Mouse (Mus musculus) CH12.LX (cell line): ENCODE results near the gene Vps72.

Experiments used
- BHLHE40 ChIP-seq: IDR thresholded peaks from 2 replicates; pipeline ENCODE4 v1.6.1; 2011; ENCODE audit warnings: mild to moderate bottlenecking, low read depth, low read length, improper control_type of control experiment
- CTCF ChIP-seq, 2 experiments: IDR thresholded peaks in 1 of 2; conservative IDR thresholded peaks in 1 of 2; 2 replicates each; pipeline ENCODE4 v1.5.1; 2011 to 2012; ENCODE audit warnings: low read depth in 2 of 2, low read length in 2 of 2, improper control_type of control experiment in 1 of 2, inconsistent platforms in 1 of 2, mild to moderate bottlenecking in 1 of 2, moderate library complexity in 1 of 2
- EP300 ChIP-seq: IDR thresholded peaks from 2 replicates; pipeline ENCODE4 v1.6.1; 2011; ENCODE audit warnings: low read length, improper control_type of control experiment
- GABPA ChIP-seq: IDR thresholded peaks from 2 replicates; pipeline ENCODE4 v1.6.1; 2012; ENCODE audit warnings: low read depth, low read length, improper control_type of control experiment, inconsistent platforms; ENCODE audit not compliant: insufficient replicate concordance
- HCFC1 ChIP-seq: IDR thresholded peaks from 2 replicates; pipeline ENCODE4 v1.6.1; 2012; ENCODE audit warnings: low read depth, mild to moderate bottlenecking, inconsistent platforms, low read length, improper control_type of control experiment
- JUND ChIP-seq: conservative IDR thresholded peaks from 2 replicates; pipeline ENCODE4 v1.6.1; 2011; ENCODE audit warnings: low read depth, low read length, improper control_type of control experiment
- KAT2A ChIP-seq: IDR thresholded peaks from 2 replicates; pipeline ENCODE4 v1.6.1; 2012; ENCODE audit warnings: low read length, improper control_type of control experiment, inconsistent platforms; ENCODE audit not compliant: insufficient replicate concordance
- MAFK ChIP-seq: IDR thresholded peaks from 2 replicates; pipeline ENCODE4 v1.6.1; 2011; ENCODE audit warnings: low read length, improper control_type of control experiment; ENCODE audit not compliant: insufficient replicate concordance
- MXI1 ChIP-seq: IDR thresholded peaks from 2 replicates; pipeline ENCODE4 v1.6.1; 2011; ENCODE audit warnings: mild to moderate bottlenecking, low read depth, low read length, improper control_type of control experiment
- POLR2A ChIP-seq: IDR thresholded peaks from 2 replicates; pipeline ENCODE4 v1.6.1; 2011; ENCODE audit warnings: low read depth, mild to moderate bottlenecking, improper control_type of control experiment, low read length
- RAD21 ChIP-seq: IDR thresholded peaks from 2 replicates; pipeline ENCODE4 v1.6.1; 2011; ENCODE audit warnings: low read depth, mild to moderate bottlenecking, low read length, improper control_type of control experiment, moderate library complexity
- SMC3 ChIP-seq: IDR thresholded peaks from 2 replicates; pipeline ENCODE4 v1.6.1; 2011; ENCODE audit warnings: low read depth, low read length, improper control_type of control experiment
- ZMIZ1 ChIP-seq: IDR thresholded peaks from 2 replicates; pipeline ENCODE4 v1.6.1; 2012; ENCODE audit warnings: low read depth, mild to moderate bottlenecking, inconsistent platforms, low read length, improper control_type of control experiment

- no peak for TF ChIP-seq POLR2A
- no peak for TF ChIP-seq SMC3
- TF ChIP-seq RAD21 = no peak
- no peak for TF ChIP-seq BHLHE40
- no peak for TF ChIP-seq HCFC1
- TF ChIP-seq ZMIZ1 = no peak
- TF ChIP-seq CTCF (conservative IDR thresholded peaks at IDR 0.05 in 1 of 2, IDR thresholded peaks at IDR 0.05 in 1 of 2; ENCODE audit: low read depth in 2 of 2, low read length in 2 of 2) = no peak
- TF ChIP-seq MAFK = no peak
- no peak for TF ChIP-seq GABPA
- TF ChIP-seq JUND = no peak
- TF ChIP-seq MXI1 = no peak
- no peak for TF ChIP-seq EP300
- no peak for TF ChIP-seq KAT2A
These were observed 51.5 kb downstream of the Vps72 start for GRCm38 (mm10) chr3:95162345-95162628.
